Mouse (Mus musculus): Measurements from ENCODE around the gene Tdrkh. TPM values are rescaled to one million over a fixed set of nuclear protein-coding genes. Genes with fewer than 3 reads are reported as not detected.

Gene Tdrkh
- polyA plus RNA-seq, 1 experiment from 2014 or later = 13.3 TPM

DNA sequence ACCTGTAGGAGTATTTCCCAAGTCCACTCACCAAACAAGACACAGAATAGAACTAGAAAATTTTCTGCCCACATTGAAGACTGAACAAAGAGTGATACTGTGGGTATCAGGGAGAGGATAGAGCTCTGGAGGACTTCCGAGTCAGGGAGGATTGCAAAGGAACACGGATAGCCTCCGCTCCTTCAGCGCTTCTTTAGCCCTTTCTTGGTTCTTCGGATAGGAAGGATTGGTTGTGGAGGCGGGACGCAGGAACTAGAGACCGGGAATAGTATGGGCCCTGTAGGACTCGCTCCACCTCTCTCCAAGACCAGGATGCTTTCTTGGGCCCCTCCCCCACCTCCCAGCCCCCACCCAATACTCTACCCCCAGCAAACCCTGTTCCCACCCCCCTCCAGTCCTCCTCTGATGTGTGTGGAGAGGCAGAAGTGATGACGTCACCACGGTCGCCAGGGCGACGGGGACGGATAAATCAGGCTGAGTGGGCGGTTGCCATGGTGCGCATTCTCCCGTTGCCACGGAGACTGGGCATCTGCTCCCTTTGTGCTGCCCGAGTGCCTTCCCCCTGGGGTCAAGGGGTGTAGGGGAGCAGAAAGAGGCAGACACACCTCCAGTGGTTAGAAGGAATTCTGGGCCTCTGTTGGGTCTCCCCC, 70.8 kb downstream of the Tdrkh start:
- 27% methylated on average over 20 of the region's 20 CpGs for WGBS
- H3K9ac ChIP-seq (ENCODE audit: low read depth, low read length) = no peak overlapping the region
- H3K36me3 ChIP-seq (ENCODE audit: control insufficient read depth, insufficient read depth, low read length) = no peaks in the 10 kb centered on the region
- no peak overlapping the region for H3K4me2 ChIP-seq (replicated peaks; ENCODE audit: low read depth, low read length)
- no peak overlapping the region for H3K4me3 ChIP-seq (ENCODE audit: low read length)
- no peak; the same call in 1 of the 2 replicates for ATAC-seq (ENCODE audit: low FRiP score, low TSS enrichment)
- no peaks in the 10 kb centered on the region for H3K9me3 ChIP-seq (ENCODE audit: control insufficient read depth, low read length)
- 0 out of 2 replicates have a peak, but pooled peaks cover 3% of the 10 kb centered on the region for H3K4me1 ChIP-seq (ENCODE audit: control insufficient read depth, insufficient read depth, low read length)
- no peak overlapping the region for H3K27ac ChIP-seq (ENCODE audit: low read depth, low read length)
- peaks cover 13% of the 10 kb centered on the region for H3K27me3 ChIP-seq (ENCODE audit: control insufficient read depth, insufficient read depth, low read length)

Other genes with a start within 250 kb of the Tdrkh start
- not detected in 2 replicates for gene Gm10696, start 235.1 kb upstream of the Tdrkh start, polyA plus RNA-seq (2014; fragmentation: Nextera tagmentation; extraction: Ambion mirVana)
- not detected in 2 replicates for gene Gm5286, start 216.6 kb upstream of the Tdrkh start, polyA plus RNA-seq (2014; fragmentation: Nextera tagmentation; extraction: Ambion mirVana)
- not detected in 2 replicates for gene Gm4778, start 149.2 kb upstream of the Tdrkh start, polyA plus RNA-seq (2014; fragmentation: Nextera tagmentation; extraction: Ambion mirVana)
- 10.2 and 12.0 TPM in 2 replicates for gene Them4, start 103.2 kb upstream of the Tdrkh start, polyA plus RNA-seq (2014; fragmentation: Nextera tagmentation; extraction: Ambion mirVana)
- not detected in 2 replicates for gene Them5, start 71.2 kb upstream of the Tdrkh start, polyA plus RNA-seq (2014; fragmentation: Nextera tagmentation; extraction: Ambion mirVana)
- gene C2cd4d, start 50.8 kb upstream of the Tdrkh start, polyA plus RNA-seq (2014; fragmentation: Nextera tagmentation; extraction: Ambion mirVana) = 1.0 and 1.5 TPM in 2 replicates
- 3.4 and 6.1 TPM in 2 replicates for gene Rorc, start 40.5 kb upstream of the Tdrkh start, polyA plus RNA-seq (2014; fragmentation: Nextera tagmentation; extraction: Ambion mirVana)
- 0.17 and 0.24 TPM in 2 replicates for gene Lingo4, start 14.8 kb upstream of the Tdrkh start, polyA plus RNA-seq (2014; fragmentation: Nextera tagmentation; extraction: Ambion mirVana)
- gene Mrpl9, start 30.0 kb downstream of the Tdrkh start, polyA plus RNA-seq (2014; fragmentation: Nextera tagmentation; extraction: Ambion mirVana) = 71.3 and 73.7 TPM in 2 replicates
- 0.28 and 0.40 TPM in 2 replicates for gene Oaz3, start 30.6 kb downstream of the Tdrkh start, polyA plus RNA-seq (2014; fragmentation: Nextera tagmentation; extraction: Ambion mirVana)
- gene Celf3, start 65.0 kb downstream of the Tdrkh start, polyA plus RNA-seq (2014; fragmentation: Nextera tagmentation; extraction: Ambion mirVana) = 0.34 and 0.53 TPM in 2 replicates
- 0.91 and 1.7 TPM in 2 replicates for gene Riiad1, start 67.1 kb downstream of the Tdrkh start, polyA plus RNA-seq (2014; fragmentation: Nextera tagmentation; extraction: Ambion mirVana)
- gene Snx27, start 169.4 kb downstream of the Tdrkh start, polyA plus RNA-seq (2014; fragmentation: Nextera tagmentation; extraction: Ambion mirVana) = 31.8 and 38.7 TPM in 2 replicates
- not detected in 2 replicates for gene Gm10972, start 229.8 kb downstream of the Tdrkh start, polyA plus RNA-seq (2014; fragmentation: Nextera tagmentation; extraction: Ambion mirVana)
- 5.0 and 6.7 TPM in 2 replicates for gene Tuft1, start 245.6 kb downstream of the Tdrkh start, polyA plus RNA-seq (2014; fragmentation: Nextera tagmentation; extraction: Ambion mirVana)